Mouse (Mus musculus): ENCODE measurements around the gene Mepe.

- TF ChIP-seq CTCF (IDR thresholded peaks at IDR 0.05; ENCODE audit: low read depth, low read length) (no peak), POLR2A (IDR thresholded peaks at IDR 0.05; ENCODE audit: extremely low read depth, insufficient read depth, low read length) (no peak)
These were observed 33.5 kb downstream of the Mepe start for GRCm38 (mm10) chr5:104358592-104358991.
